Mouse (Mus musculus): ENCODE results near the gene Aldh1a3. TPM values are rescaled to one million over a fixed set of nuclear protein-coding genes. Genes with fewer than 3 reads are reported as not detected.

The Aldh1a3 gene
- not detected in 4 replicates for total RNA-seq (2023; ENCODE audit: inconsistent age)

DNA sequence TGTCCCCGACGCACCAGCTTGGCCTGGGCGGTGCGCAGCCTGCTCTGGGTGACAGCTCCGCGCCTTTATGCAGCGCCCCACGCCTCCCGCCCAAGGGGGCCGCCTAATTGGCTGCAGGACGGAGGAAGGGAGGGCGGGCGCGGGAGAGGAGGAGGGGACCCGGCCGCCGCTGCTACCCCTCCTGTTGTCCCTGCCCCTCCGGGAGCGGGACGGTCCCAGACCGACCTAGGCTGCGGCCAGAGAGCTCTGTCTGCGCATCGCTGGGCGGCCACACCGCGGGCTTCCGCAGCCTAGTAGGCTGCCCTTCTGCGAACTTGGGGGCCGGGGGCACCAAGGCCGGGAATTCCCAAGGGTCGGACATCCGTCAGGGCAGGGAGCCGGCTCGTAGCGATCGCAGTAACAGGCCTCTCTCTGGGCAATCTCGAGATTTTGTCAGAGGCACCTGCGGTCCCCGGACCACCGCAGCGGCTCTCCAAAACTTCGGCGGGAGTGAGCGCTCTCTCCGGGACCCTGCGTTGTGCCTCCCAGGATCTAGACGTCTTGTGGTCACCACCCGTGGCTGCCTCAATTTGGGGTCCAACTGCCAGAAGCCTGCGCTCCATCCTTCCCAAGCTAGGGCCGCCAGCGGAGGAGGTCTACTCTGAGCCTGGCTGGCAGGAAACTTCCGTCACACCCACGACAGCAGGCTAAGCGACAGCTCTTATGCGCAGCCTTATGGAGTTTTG, at the start of gene Aldh1a3:
TSS of gene Aldh1a3 (minus strand) at position 81 of the 725 bp plus-strand sequence.

DNA sequence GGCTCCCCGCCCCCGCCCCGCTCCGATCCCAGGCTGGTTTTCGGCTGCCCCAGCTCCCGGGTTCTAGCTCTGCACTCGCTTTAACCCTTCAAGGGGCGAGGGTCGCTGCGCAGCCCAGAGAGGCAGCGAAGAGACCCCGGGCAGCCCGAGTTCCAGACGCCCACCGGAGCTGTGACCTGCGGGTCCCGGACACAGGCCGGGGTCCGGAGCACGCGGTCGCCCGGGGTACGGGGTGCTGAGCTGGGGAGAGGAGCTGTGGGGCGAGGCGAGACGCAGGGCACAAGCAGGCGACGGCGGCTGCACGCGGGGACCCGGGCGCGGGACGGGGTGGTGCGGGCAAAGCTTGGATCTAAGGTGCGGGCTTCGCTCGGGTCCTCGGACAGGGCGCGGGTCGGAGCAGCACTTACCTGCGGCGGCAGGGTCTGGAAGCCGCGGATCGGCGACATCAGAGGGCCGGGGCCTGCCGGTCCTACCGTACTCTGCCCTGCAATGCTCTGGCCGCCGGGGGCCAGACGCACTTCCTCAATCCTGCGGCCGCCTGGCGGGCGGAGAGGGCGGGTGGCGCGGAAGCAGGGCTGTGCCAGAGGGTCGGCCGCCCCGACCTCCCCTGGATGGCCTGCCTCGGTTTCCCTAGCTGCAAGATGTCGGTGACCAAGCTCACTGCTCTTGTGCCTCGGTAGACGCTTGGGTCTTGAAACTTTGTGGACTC, 39.4 kb downstream of the Aldh1a3 start, which contains the start of gene Lrrk1:
TSS of gene Lrrk1 (minus strand) at position 538 of the 709 bp plus-strand sequence.

DNA sequence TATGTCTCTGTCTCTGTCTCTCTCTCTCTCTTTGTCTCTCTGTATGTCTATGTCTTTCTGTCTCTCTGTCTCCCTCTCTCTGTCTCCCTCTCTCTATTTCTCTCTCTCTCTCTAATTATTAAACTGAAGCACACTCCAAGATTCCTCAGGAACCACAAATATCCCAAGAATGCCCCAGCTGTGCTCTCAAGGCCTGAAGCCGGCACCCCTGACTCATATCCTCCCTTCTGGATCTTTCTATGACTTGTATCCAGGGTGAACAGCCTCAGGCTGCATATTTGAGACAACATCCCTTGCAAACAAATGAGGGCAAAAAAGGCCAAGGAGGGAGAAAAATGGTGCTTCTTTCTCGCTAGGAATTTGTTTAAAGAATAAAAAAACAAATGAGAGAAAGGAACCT, 61.4 kb downstream of the Aldh1a3 start, which contains the start of gene Gm10974:
TSS of gene Gm10974 (plus strand) at position 2 of the 400 bp plus-strand sequence.

Other genes starting within 250 kb of the Aldh1a3 start
- gene Gm10974, start 61.6 kb downstream of the Aldh1a3 start, total RNA-seq (2023; ENCODE audit: inconsistent age): not detected in 4 replicates
- gene Lrrk1, start 39.2 kb downstream of the Aldh1a3 start, total RNA-seq (2023; ENCODE audit: inconsistent age): 40.8 to 47.9 TPM (median 44.6 TPM) in 4 replicates